In the genomic region with DNA sequence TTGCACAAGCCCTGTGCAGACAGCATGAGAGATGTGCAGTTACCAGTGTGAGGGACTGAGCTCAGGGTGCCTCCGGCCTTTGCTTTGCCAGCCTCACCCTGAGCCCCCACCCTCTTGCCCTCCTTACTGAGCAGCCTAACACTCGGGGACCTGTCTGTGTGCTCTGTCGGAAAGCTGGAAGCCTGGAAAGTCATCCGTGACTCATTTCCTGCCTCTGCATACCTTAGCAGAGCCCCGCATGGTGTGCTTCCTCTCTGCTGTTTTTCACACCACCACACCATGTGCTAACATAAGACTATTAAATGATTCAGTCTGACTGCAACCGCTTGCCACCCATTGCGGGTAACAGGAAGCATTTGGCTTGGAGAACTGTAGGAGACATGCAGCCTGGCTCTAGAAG, we compare ENCODE assay signal across 9 mouse cellular contexts.
DNase-seq lines count a peak whose midpoint lies in the region; ATAC-seq lines count a peak whose summit lies in the region.
"Had no signal": no experiment of that assay in that cellular context is flagged by ENCODE, and none has a peak within 500 bp of the region (broad histone marks: within the 10 kb centered on the region; RNA-seq: fewer than 3 reads in every experiment).

No protein-coding gene starts in this region.

- no peaks in the 10 kb centered on the region for H3K27me3 ChIP-seq in heart, embryonic 13.5 days (replicated peaks)

- H3K4me1 ChIP-seq in heart, embryonic 13.5 days: peaks cover 6% of the 10 kb centered on the region

- no peak for ATAC-seq in heart, embryonic 13.5 days (ENCODE audit: extremely low read depth, insufficient number of reproducible peaks, low FRiP score, low TSS enrichment)

- no peak overlapping the region for H3K9ac ChIP-seq in heart, embryonic 13.5 days

- 52% methylated on average over 7 of the region's 7 CpGs for WGBS in heart, embryonic 13.5 days

- H3K9me3 ChIP-seq in heart, embryonic 13.5 days: peaks cover 4% of the 10 kb centered on the region; the same call in 1 of the 2 replicates

- H3K27ac ChIP-seq in heart, embryonic 13.5 days (replicated peaks): peak overlapping the region; percentile 9; the same call in 1 of the 2 replicates
- H3K27ac ChIP-seq: macrophage had no signal

- no peak overlapping the region for H3K4me3 ChIP-seq in heart, embryonic 13.5 days

- DNase-seq in heart, postnatal 4 days: no peak
- peak; percentile 25 for DNase-seq in thymus, postnatal 14 days
- no peak for DNase-seq in thymus, postnatal 10 days (ENCODE audit: low spot score in 2 of 2)
- peak; percentile 70 for DNase-seq in layer of hippocampus, adult 9-11 months
- no peak for DNase-seq in ovary, postnatal 14 days (ENCODE audit: low spot score)
- no peak for DNase-seq in spleen, postnatal 36 days (ENCODE audit: low spot score in 2 of 2)
- DNase-seq in urinary bladder, postnatal 4 days (ENCODE audit: low spot score in 2 of 2): no peak

- no peak overlapping the region for H3K4me2 ChIP-seq in heart, embryonic 13.5 days

- 0 out of 2 replicates have a peak, but pooled peaks cover 2% of the 10 kb centered on the region for H3K36me3 ChIP-seq in heart, embryonic 13.5 days

Comparison
In these comparisons a context has a peak if more than half of its experiments do, and no peak if none do; other contexts are left out.
1. DNase-seq: peak in thymus, postnatal 14 days (single experiment) and layer of hippocampus, adult 9-11 months (single experiment); none in heart, postnatal 4 days (single experiment), thymus, postnatal 10 days (0 of 2), ovary, postnatal 14 days (single experiment), spleen, postnatal 36 days (0 of 2) and urinary bladder, postnatal 4 days (0 of 2).